ENCODE assay signal across 9 mouse cellular contexts in the genomic region with DNA sequence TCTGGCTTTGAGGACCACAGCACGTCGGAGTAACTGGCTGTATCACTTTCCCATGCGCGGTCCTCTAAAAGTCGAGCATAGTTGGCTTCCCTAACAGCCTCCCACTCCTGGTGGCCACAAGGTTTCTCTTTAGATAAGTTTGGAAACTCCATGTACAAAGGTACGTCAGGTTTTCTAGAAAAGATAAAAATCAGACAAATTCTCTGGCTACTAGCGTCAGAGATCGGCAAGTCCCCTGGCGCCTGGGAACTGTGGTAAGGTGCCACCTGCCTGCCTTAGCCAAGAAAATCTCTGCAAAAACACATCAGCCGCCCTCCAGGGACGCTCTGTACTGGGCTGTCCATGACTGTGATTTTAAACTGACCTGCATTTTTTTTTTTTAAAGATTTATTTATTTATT. TPM values are rescaled to one million over a fixed set of nuclear protein-coding genes. Genes with fewer than 3 reads are reported as not detected.
DNase-seq lines count a peak whose midpoint lies in the region; ATAC-seq and TF ChIP-seq lines count a peak whose summit lies in the region.
"Had no signal": no experiment of that assay in that cellular context is flagged by ENCODE, and none has a peak within 500 bp of the region (broad histone marks: within the 10 kb centered on the region; RNA-seq: fewer than 3 reads in every experiment).

No protein-coding gene starts in this region.

- H3K27me3 ChIP-seq in forebrain, embryonic 16.5 days (replicated peaks; ENCODE audit: control insufficient read depth, insufficient read depth, low read length), result peaks cover 17% of the 10 kb centered on the region
- peaks cover 24% of the 10 kb centered on the region for H3K27me3 ChIP-seq in liver, embryonic 14.5 days (ENCODE audit: control insufficient read depth, insufficient read depth, low read length)

- H3K9me3 ChIP-seq in forebrain, embryonic 16.5 days (ENCODE audit: control insufficient read depth, low read length), result no peaks in the 10 kb centered on the region
- no peaks in the 10 kb centered on the region for H3K9me3 ChIP-seq in liver, embryonic 14.5 days (ENCODE audit: control insufficient read depth, low read length)

- no peak for DNase-seq in gastrocnemius, adult 2 months
- DNase-seq in gastrocnemius, postnatal 4 days (ENCODE audit: low spot score in 2 of 2), result no peak
- peak; percentile 43 for DNase-seq in CD4-positive, CD25-positive, alpha-beta regulatory T cell, adult 2 months (ENCODE audit: low read depth, low spot score)
- DNase-seq in liver, embryonic 14.5 days (ENCODE audit: low read depth in 3 of 3, low spot score in 3 of 3), result no peak
- no peak for DNase-seq in left cerebral cortex, adult 2 months (ENCODE audit: extremely low spot score in 1 of 2, low spot score in 2 of 2)
- no peak for DNase-seq in frontal cortex, adult 2 months (ENCODE audit: extremely low spot score in 1 of 2, low spot score in 1 of 2)
- DNase-seq in frontal cortex, postnatal 36 days (ENCODE audit: low spot score in 2 of 2), result no peak

- H3K27ac ChIP-seq in gastrocnemius, adult 2 months, result no peak overlapping the region
- no peak overlapping the region for H3K27ac ChIP-seq in forebrain, embryonic 16.5 days (ENCODE audit: low read length)
- H3K27ac ChIP-seq in liver, embryonic 14.5 days, result no peak overlapping the region
- H3K27ac ChIP-seq in left cerebral cortex, adult 2 months, result no peak overlapping the region
- H3K27ac ChIP-seq: layer of hippocampus, adult 2 months had no signal

- H3K4me1 ChIP-seq in forebrain, embryonic 16.5 days (replicated peaks; ENCODE audit: control insufficient read depth, insufficient read depth, low read length), result peaks cover 13% of the 10 kb centered on the region
- H3K4me1 ChIP-seq in liver, embryonic 14.5 days (replicated peaks; ENCODE audit: control insufficient read depth in 2 of 2, insufficient read depth in 2 of 2, low read length in 1 of 2), result no peaks in the 10 kb centered on the region

- TF ChIP-seq EP300 in liver, embryonic 14.5 days (IDR thresholded peaks at IDR 0.05; ENCODE audit: low read depth), result no peak

- TF ChIP-seq CTCF in gastrocnemius, adult 2 months (IDR thresholded peaks at IDR 0.05), result no peak
- no peak for TF ChIP-seq CTCF in liver, embryonic 14.5 days (IDR thresholded peaks at IDR 0.05; ENCODE audit: low read depth)
- no peak; the same call in 1 of the 2 replicates for TF ChIP-seq CTCF in left cerebral cortex, adult 2 months (IDR thresholded peaks at IDR 0.05)

- 51% methylated on average over 11 of the region's 11 CpGs for WGBS in forebrain, embryonic 16.5 days
- 42% methylated on average over 11 of the region's 11 CpGs for WGBS in liver, embryonic 14.5 days (ENCODE audit: insufficient replicate concordance)

- no peak for ATAC-seq in forebrain, embryonic 16.5 days
- no peak for ATAC-seq in liver, embryonic 14.5 days (ENCODE audit: insufficient read depth)

- intact Hi-C loops in gastrocnemius, adult 2 months (cut with DNase I), result no loop called here
- intact Hi-C loops in left cerebral cortex, adult 2 months (cut with DNase I), result no loop called here

- peak overlapping the region; percentile 67 for H3K4me3 ChIP-seq in gastrocnemius, adult 2 months
- H3K4me3 ChIP-seq in forebrain, embryonic 16.5 days (replicated peaks; ENCODE audit: low read length), result no peak overlapping the region; the same call in 1 of the 2 replicates
- no peak overlapping the region for H3K4me3 ChIP-seq in liver, embryonic 14.5 days (ENCODE audit: insufficient read depth in 1 of 2, low read depth in 2 of 2, low read length in 2 of 2)
- no peak overlapping the region for H3K4me3 ChIP-seq in left cerebral cortex, adult 2 months

- no peak overlapping the region for H3K9ac ChIP-seq in forebrain, embryonic 16.5 days (replicated peaks; ENCODE audit: low read depth, low read length)
- H3K9ac ChIP-seq in liver, embryonic 14.5 days (replicated peaks), result no peak overlapping the region

- peak overlapping the region; percentile 86 for H3K4me2 ChIP-seq in forebrain, embryonic 16.5 days (ENCODE audit: low read length)
- H3K4me2 ChIP-seq in liver, embryonic 14.5 days (ENCODE audit: low read depth), result peak overlapping the region; percentile 49

- no peaks in the 10 kb centered on the region for H3K36me3 ChIP-seq in forebrain, embryonic 16.5 days (ENCODE audit: control insufficient read depth, insufficient read depth)
- H3K36me3 ChIP-seq in liver, embryonic 14.5 days (replicated peaks; ENCODE audit: control insufficient read depth, insufficient read depth, low read depth), result no peaks in the 10 kb centered on the region

RNA-seq across cellular contexts. Expression of a gene that starts 0.5 kb away (rescaled TPM):
- total RNA-seq in gastrocnemius, adult 2 months (2021), result 1 to 10 TPM in 1 of 2 experiments, under 1 TPM in 1; 0.92 to 1.0 TPM
- under 1 TPM; 0.34 to 0.49 TPM for total RNA-seq in gastrocnemius, postnatal 4 days (2021)
- polyA plus RNA-seq in forebrain, embryonic 16.5 days (2015; fragmentation: Nextera tagmentation; extraction: Ambion mirVana), result 0.47 TPM in 1 of 2 replicates, not detected in the other
- 0.04 and 0.06 TPM in 2 replicates for polyA plus RNA-seq in liver, embryonic 14.5 days (2012; rRNA removed)
- 0.09 TPM in 1 of 2 replicates, not detected in the other for polyA plus RNA-seq in liver, embryonic 14.5 days (2014; fragmentation: Nextera tagmentation; extraction: Ambion mirVana)
- not detected for total RNA-seq in left cerebral cortex, adult 2 months (2021)
- 0.20 and 0.29 TPM in 2 replicates for polyA plus RNA-seq in frontal cortex, adult 2 months (2012; rRNA removed)
